Mouse (Mus musculus): ENCODE results near the gene Prkce. TPM values are rescaled to one million over a fixed set of nuclear protein-coding genes. Genes with fewer than 3 reads are reported as not detected.

Gene Prkce
- total RNA-seq, 2 experiments from 2014 or later, result 2.3 to 5.9 TPM

DNA sequence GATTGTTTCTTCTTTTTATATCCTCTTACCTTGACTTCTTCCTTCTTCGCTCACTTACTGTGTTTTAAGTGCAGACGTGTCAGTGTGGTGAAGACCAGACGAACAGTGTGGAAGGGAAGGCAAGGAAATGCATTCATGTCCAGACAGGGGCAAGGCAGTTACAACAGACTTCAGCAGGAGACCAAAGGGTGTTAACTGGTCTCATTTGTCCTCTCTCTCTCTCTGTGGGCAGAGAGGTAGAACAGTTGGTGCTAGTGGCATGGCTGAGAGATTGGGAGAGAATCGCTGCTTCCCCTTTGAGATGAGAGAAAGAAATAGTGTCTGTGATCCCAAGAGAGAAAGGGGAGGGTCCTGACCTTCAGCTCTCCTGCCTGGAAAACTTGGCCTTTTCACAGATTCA, 186.5 kb downstream of the Prkce start:
- peak; percentile 72 for ATAC-seq (replicated peaks; ENCODE audit: poor library complexity, severe bottlenecking)

- no peak for ATAC-seq (replicated peaks; ENCODE audit: poor library complexity, severe bottlenecking)
Measured at GRCm38 (mm10) chr17:86354896-86355295, 187.3 kb downstream of the Prkce start.

GRCm38 (mm10) chr17:86355318-86355717, 187.7 kb downstream of the Prkce start:
- ATAC-seq (replicated peaks; ENCODE audit: poor library complexity, severe bottlenecking), result no peak

GRCm38 (mm10) chr17:86355772-86356451, 188.3 kb downstream of the Prkce start:
- no peak for ATAC-seq (replicated peaks; ENCODE audit: poor library complexity, severe bottlenecking)

GRCm38 (mm10) chr17:86358388-86358787, 190.8 kb downstream of the Prkce start:
- ATAC-seq (replicated peaks; ENCODE audit: poor library complexity, severe bottlenecking), result peak; percentile 52

- ATAC-seq (replicated peaks; ENCODE audit: poor library complexity, severe bottlenecking), result no peak
Measured at GRCm38 (mm10) chr17:86358847-86359246, 191.3 kb downstream of the Prkce start.

DNA sequence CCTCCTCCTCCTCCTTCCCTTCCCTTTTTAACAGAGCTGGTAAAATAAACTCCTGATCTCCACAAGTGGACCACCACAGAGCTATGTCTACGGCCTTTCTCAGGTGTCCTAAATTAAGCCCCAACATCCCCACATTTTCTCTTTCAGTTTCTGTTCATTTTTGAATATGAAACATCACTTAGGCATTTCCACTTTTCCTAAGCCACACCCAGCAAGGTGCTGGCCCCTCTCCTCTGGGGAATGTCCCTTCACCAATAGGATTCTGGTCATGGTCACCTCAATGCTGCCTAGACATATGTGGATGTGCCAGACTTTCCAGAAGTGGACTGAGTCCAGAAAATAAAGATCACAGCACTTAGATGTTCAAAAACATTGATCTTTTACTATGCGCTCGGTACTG, 193.3 kb downstream of the Prkce start:
- no peak for ATAC-seq (replicated peaks; ENCODE audit: poor library complexity, severe bottlenecking)

DNA sequence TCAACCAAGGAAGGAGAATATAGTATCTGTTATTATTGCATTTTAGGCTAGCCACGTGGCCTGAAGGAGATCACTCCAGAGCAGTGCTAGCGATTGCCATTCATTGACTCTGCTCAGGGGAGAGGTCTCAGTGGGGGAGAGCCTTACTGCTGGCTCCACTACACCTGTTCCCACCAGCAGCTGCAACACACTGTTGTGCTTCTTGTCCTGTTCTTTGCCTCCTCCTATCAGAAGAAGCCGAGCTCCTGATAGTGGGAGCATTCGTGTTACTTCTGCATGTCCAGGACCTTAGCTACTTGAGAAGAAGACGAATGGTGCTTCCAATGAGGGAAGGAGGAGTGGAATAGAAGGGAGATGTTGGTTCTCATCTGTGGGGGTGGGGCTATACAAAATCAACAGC, 195.8 kb downstream of the Prkce start:
- no peak for ATAC-seq (replicated peaks; ENCODE audit: poor library complexity, severe bottlenecking)

DNA sequence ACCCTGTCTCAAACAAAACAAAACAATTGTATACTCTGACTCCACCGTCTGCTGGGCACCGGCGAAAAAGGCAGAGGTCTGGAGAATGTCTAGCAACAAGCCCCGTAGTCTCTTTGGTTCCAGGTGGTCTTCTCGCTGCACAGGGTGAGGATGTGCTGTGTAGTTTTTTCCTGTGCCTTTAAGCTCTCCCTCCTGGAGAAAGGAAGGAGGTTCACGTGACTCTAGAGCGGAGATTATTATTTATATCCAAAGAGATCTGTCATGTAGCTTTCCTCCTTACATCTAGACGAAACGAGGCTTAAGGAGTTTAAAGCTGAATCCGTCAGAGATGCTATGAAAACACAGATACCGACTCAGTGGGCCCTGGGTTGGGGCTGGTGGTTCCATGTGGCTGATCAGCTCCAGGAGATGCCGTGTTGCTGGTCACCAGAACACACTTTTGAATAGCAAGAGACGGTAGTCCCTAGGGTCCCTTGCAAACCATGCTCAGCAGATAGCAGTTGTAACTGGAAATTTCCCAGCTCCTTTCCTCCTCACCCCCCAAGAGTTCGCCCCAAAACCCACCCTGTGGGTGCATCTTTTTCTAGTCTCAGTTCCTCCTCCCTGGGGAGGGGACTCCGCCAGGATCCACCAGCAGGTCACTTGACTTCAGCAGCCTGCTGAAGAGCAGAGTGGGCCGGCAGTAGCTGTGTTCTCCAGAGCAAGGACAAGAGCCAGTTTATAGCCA, 196.9 kb downstream of the Prkce start:
- no peak for ATAC-seq (replicated peaks; ENCODE audit: poor library complexity, severe bottlenecking)

- no peak for ATAC-seq (replicated peaks; ENCODE audit: poor library complexity, severe bottlenecking)
Measured at GRCm38 (mm10) chr17:86366919-86367318, 199.3 kb downstream of the Prkce start.

DNA sequence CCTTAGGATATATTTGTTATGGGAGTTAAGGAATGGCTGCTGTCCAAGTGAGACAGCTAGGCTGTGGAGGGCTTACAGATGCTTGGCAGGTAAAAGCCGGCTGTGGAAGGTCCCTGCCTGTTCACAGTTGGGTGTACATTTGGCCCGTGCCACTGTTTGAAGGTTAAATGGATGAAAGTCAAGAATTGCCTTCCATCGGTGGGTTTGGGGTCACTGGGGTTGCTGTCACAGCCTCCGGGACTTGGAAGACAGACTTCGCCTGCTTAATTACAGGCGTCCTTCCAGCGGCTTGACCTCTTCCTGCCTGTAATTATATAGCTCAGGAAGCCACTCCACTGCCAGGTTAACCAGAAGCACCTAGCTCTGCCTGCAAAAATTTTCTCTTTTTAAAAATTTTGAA, 200.1 kb downstream of the Prkce start:
- no peak for ATAC-seq (replicated peaks; ENCODE audit: poor library complexity, severe bottlenecking)

- ATAC-seq (replicated peaks; ENCODE audit: poor library complexity, severe bottlenecking), result no peak
Measured at GRCm38 (mm10) chr17:86370106-86370742, 202.6 kb downstream of the Prkce start.

DNA sequence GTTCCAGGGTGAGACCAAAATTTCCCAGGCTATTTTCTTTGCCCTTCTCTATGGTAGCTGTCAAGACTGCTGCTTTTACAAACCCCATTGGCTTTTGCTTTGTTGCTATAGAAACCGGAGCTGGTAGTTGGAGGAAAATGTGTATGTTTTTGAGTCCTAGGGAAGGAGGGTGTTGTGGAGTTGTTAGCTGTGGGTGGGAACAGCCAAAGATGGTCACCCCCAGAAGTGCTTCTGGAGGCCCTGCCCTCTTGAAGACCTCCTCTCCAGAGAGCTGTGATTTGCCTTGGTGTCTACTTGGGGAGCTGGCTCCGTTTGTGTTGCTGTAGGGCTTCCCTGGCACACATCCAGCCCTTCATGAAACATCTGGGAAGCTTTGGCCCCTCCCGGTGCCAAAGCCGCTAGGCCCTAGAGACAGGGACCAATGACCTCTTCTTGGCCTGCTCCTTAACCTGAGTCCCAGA, 203.5 kb downstream of the Prkce start:
- ATAC-seq (replicated peaks; ENCODE audit: poor library complexity, severe bottlenecking), result no peak

- ATAC-seq (replicated peaks; ENCODE audit: poor library complexity, severe bottlenecking), result peak; percentile 46
Measured at GRCm38 (mm10) chr17:86376389-86376788, 208.8 kb downstream of the Prkce start.

- ATAC-seq (replicated peaks; ENCODE audit: poor library complexity, severe bottlenecking), result no peak
Measured at GRCm38 (mm10) chr17:86377863-86378262, 210.3 kb downstream of the Prkce start.

DNA sequence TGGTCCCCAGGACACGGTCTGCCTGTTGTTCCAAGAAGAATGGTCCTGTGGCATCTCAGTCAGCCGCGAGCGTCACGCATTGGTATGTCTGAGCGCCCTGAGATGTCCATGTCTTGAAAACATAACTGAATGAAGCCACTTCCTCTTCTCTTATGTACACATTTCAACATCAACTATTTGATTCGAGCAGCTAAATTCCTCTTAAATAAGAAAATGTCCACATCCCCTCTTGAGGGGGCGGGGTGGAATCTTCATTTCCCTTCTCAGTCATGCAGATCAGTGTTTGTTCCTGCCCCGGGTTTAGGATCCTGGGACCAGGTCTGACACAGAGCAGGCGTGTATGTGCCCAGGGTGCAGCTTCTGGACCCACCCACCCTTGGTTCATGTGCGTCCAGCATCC, 211.0 kb downstream of the Prkce start:
- ATAC-seq (replicated peaks; ENCODE audit: poor library complexity, severe bottlenecking), result peak; percentile 86

GRCm38 (mm10) chr17:86379405-86380137, 212.0 kb downstream of the Prkce start:
- ATAC-seq (replicated peaks; ENCODE audit: poor library complexity, severe bottlenecking), result no peak

GRCm38 (mm10) chr17:86381464-86381863, 213.9 kb downstream of the Prkce start:
- no peak for ATAC-seq (replicated peaks; ENCODE audit: poor library complexity, severe bottlenecking)

GRCm38 (mm10) chr17:86382885-86383284, 215.3 kb downstream of the Prkce start:
- ATAC-seq (replicated peaks; ENCODE audit: poor library complexity, severe bottlenecking), result no peak

- ATAC-seq (replicated peaks; ENCODE audit: poor library complexity, severe bottlenecking), result no peak
Measured at GRCm38 (mm10) chr17:86383699-86384572, 216.4 kb downstream of the Prkce start.
